Mouse (Mus musculus): ENCODE data around the gene Hint1. TPM values are rescaled to one million over a fixed set of nuclear protein-coding genes. Genes with fewer than 3 reads are reported as not detected.

Gene Hint1
- 705 and 851 TPM in 2 replicates for polyA plus RNA-seq (2015; fragmentation: Nextera tagmentation; extraction: Ambion mirVana)

GRCm38 (mm10) chr11:54866119-54867048, at the start of gene Hint1:
Hint1 (plus strand) TSS chr11:54866383.
- H3K4me1 ChIP-seq (replicated peaks): peaks cover 8% of the 10 kb centered on the region
- peaks cover 5% of the 10 kb centered on the region for H3K36me3 ChIP-seq
- H3K4me2 ChIP-seq (replicated peaks): peak within 1 kb of the TSS; percentile 62
- H3K4me3 ChIP-seq (replicated peaks): peak within 1 kb of the TSS; percentile 69
- no peaks in the 10 kb centered on the region for H3K27me3 ChIP-seq (replicated peaks)
- no peaks in the 10 kb centered on the region for H3K9me3 ChIP-seq
- H3K27ac ChIP-seq: peak within 1 kb of the TSS; percentile 88
- under 1% methylated on average over 106 of the region's 107 CpGs for WGBS
- peak; percentile 85 for ATAC-seq
- H3K9ac ChIP-seq: peak within 1 kb of the TSS; percentile 83

DNA sequence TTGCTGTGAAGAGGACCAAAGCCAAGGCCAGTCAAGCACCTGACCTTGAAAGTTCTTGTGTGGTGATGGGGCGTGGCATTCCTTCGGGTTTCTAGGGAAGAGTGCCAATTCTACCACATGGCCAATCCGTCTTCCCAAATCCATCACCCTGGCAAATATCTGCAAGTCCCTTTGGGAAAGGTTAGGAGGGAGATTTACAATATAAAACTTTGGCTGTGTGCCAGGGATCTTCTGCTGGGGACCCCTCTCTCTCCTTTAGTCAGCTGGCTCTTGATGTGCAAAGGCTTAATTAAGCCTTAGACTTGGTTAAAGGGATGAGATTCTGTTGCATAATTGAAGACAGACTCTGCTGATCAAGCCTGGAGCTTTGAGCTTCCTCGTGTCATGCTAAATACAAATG, 48.7 kb upstream of the Hint1 start:
- H3K4me3 ChIP-seq (replicated peaks): no peak overlapping the region
- WGBS: 60% methylated on average over 4 of the region's 4 CpGs
- no peak for ATAC-seq
- H3K27ac ChIP-seq: no peak overlapping the region
- H3K36me3 ChIP-seq: no peaks in the 10 kb centered on the region
- H3K27me3 ChIP-seq (replicated peaks): no peaks in the 10 kb centered on the region
- H3K9ac ChIP-seq: no peak overlapping the region
- H3K4me2 ChIP-seq (replicated peaks): no peak overlapping the region
- no peaks in the 10 kb centered on the region for H3K9me3 ChIP-seq
- H3K4me1 ChIP-seq (replicated peaks): 0 out of 2 replicates have a peak, but pooled peaks cover 3% of the 10 kb centered on the region

GRCm38 (mm10) chr11:54819489-54819888, 46.7 kb upstream of the Hint1 start:
- H3K4me2 ChIP-seq (replicated peaks): no peak overlapping the region
- 61% methylated on average over 7 of the region's 7 CpGs for WGBS

DNA sequence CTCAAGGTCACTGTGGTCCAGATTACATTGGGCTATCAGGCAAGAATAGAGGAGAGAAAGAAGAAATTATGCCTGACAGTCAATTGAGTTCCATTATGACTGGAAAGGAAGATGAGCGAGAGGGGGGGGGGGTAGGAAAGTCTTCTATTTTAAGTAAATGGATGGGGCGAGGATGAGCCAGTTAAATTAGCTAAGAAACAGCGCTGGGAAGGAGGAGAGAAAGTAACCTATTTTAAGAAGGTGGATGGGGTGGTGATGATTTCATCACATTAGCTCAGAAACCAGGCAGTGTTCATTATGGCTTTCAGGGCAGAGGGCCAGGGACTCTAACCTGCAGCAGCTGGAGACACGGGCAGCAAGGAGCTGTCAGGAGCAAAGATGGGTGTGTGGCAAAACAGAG, 42.7 kb upstream of the Hint1 start:
- Histone ChIP-seq H3K27ac (no peak overlapping the region), H3K4me2 (replicated peaks) (no peak overlapping the region), H3K4me1 (replicated peaks) (0 out of 2 replicates have a peak, but pooled peaks cover 3% of the 10 kb centered on the region), H3K9ac (no peak overlapping the region), H3K4me3 (replicated peaks) (no peak overlapping the region), H3K36me3 (no peaks in the 10 kb centered on the region), H3K9me3 (no peaks in the 10 kb centered on the region), H3K27me3 (replicated peaks) (no peaks in the 10 kb centered on the region)
- no peak for ATAC-seq
- 72% methylated on average over 4 of the region's 4 CpGs for WGBS

More at GRCm38 (mm10) chr11:54819489-54819888, 46.7 kb upstream of the Hint1 start:
- Histone ChIP-seq H3K9me3 (no peaks in the 10 kb centered on the region), H3K4me3 (replicated peaks) (no peak overlapping the region), H3K27ac (no peak overlapping the region), H3K9ac (no peak overlapping the region), H3K27me3 (replicated peaks) (no peaks in the 10 kb centered on the region), H3K36me3 (no peaks in the 10 kb centered on the region), H3K4me1 (replicated peaks) (0 out of 2 replicates have a peak, but pooled peaks cover 3% of the 10 kb centered on the region)
- peak; percentile 68 for ATAC-seq

DNA sequence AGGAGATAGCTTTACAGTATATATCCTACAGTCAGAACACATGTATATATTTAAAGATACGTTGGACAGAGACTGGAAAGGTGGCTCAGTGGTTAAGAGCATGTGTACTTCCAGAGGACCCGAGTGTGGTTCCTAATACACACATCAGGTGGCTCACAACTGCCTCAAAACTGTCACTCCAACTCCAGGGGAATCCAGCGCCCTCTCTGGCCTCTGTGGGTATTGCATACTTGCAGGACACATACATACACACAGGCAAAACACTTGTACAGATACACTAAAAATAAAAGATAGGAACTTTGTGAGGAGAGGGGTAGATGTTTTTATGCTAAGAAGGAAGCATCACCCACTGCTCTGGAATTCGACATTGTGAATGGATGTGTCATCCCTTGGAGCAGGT, 40.4 kb upstream of the Hint1 start:
- Histone ChIP-seq H3K9me3 (no peaks in the 10 kb centered on the region), H3K27me3 (replicated peaks) (no peaks in the 10 kb centered on the region), H3K36me3 (no peaks in the 10 kb centered on the region), H3K4me3 (replicated peaks) (no peak overlapping the region), H3K27ac (no peak overlapping the region), H3K4me2 (replicated peaks) (no peak overlapping the region), H3K4me1 (replicated peaks) (no peaks in the 10 kb centered on the region), H3K9ac (no peak overlapping the region)
- ATAC-seq: no peak
- WGBS: 80% methylated on average over 4 of the region's 4 CpGs

- Histone ChIP-seq H3K4me1 (replicated peaks) (no peaks in the 10 kb centered on the region), H3K9ac (no peak overlapping the region), H3K4me3 (replicated peaks) (no peak overlapping the region), H3K9me3 (no peaks in the 10 kb centered on the region), H3K27ac (no peak overlapping the region), H3K27me3 (replicated peaks) (no peaks in the 10 kb centered on the region), H3K36me3 (no peaks in the 10 kb centered on the region), H3K4me2 (replicated peaks) (no peak overlapping the region)
- no peak for ATAC-seq
- WGBS: 85% methylated on average over 8 of the region's 8 CpGs
Measured at GRCm38 (mm10) chr11:54826819-54827218, 39.4 kb upstream of the Hint1 start.

- H3K27ac ChIP-seq: no peak overlapping the region
- H3K27me3 ChIP-seq (replicated peaks): no peaks in the 10 kb centered on the region
- H3K4me2 ChIP-seq (replicated peaks): no peak overlapping the region
- H3K36me3 ChIP-seq: no peaks in the 10 kb centered on the region
- H3K9ac ChIP-seq: no peak overlapping the region
- WGBS: 81% methylated on average over 4 of the region's 4 CpGs
- H3K9me3 ChIP-seq: no peaks in the 10 kb centered on the region
- H3K4me1 ChIP-seq (replicated peaks): no peaks in the 10 kb centered on the region
- ATAC-seq: no peak
- H3K4me3 ChIP-seq (replicated peaks): no peak overlapping the region
Measured at GRCm38 (mm10) chr11:54833833-54834232, 32.4 kb upstream of the Hint1 start.

DNA sequence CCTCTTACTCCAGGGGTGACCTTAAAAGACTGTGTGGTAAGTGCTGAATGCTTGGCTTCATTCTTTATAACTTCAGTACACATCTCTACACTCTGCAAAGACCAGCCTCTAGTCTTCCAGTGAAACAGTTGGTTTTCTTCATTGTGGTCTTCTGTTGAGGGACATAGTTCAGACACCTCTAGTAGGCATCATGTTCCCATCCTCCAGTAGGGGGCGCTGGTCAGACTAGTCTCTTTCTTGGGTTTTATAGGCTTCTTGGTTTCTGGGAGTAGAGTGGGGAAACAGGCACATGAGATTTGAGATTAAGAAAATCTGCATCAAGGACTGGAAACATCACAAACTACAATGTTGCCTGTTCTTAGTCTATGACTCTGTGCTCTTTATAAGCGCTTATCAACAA, 31.6 kb upstream of the Hint1 start:
- ATAC-seq: no peak
- 67% methylated on average over 2 of the region's 2 CpGs for WGBS
- H3K27ac ChIP-seq: no peak overlapping the region
- no peak overlapping the region for H3K4me3 ChIP-seq (replicated peaks)
- no peaks in the 10 kb centered on the region for H3K27me3 ChIP-seq (replicated peaks)
- H3K9me3 ChIP-seq: no peaks in the 10 kb centered on the region
- H3K36me3 ChIP-seq: no peaks in the 10 kb centered on the region
- no peak overlapping the region for H3K4me2 ChIP-seq (replicated peaks)
- no peak overlapping the region for H3K9ac ChIP-seq
- no peaks in the 10 kb centered on the region for H3K4me1 ChIP-seq (replicated peaks)

DNA sequence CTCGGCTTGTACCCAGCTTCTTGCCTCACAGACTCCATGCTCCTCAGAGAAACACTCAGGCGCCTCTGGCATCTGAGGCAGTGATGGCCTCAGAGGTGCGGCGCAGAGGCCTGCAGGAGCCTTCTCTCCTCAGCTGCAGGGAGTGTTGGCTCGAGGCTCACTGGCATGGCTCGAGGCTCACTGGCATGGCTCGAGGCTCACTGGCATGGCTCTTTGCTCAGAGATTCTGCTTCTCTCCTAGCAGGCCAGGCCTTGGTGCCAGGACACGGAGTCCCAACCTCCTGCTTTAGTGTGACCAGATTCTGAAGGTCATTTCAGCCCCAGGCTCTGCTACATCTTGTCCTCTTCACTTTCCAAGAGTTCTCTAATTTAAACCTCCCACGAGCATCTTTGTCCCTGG, 30.1 kb upstream of the Hint1 start:
- H3K27me3 ChIP-seq (replicated peaks): no peaks in the 10 kb centered on the region
- no peak overlapping the region for H3K4me3 ChIP-seq (replicated peaks)
- H3K9ac ChIP-seq: no peak overlapping the region
- no peak for ATAC-seq
- no peaks in the 10 kb centered on the region for H3K4me1 ChIP-seq (replicated peaks)
- no peak overlapping the region for H3K27ac ChIP-seq
- 83% methylated on average over 9 of the region's 9 CpGs for WGBS
- H3K4me2 ChIP-seq (replicated peaks): no peak overlapping the region
- no peaks in the 10 kb centered on the region for H3K9me3 ChIP-seq
- no peaks in the 10 kb centered on the region for H3K36me3 ChIP-seq

DNA sequence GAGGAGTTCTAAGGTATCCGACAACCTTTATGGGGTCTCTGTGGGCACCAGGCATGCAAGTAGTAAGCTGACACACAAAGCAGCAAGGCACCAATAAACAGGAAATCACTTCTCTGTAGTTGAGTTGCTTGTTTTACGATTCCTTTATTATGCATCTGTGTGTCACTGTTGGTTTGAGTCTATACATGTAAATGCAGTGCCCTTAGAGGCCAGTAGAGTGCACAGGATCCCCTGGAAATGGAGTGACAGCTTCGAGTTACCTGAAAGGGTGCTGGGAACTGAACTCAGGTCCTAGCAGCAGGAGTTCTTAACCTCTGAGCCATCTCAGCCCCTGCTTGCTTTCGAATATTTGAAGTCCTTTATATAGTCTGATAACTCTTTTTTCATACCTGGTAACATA, 26.5 kb upstream of the Hint1 start:
- no peak overlapping the region for H3K4me3 ChIP-seq (replicated peaks)
- H3K4me2 ChIP-seq (replicated peaks): no peak overlapping the region
- H3K36me3 ChIP-seq: no peaks in the 10 kb centered on the region
- no peaks in the 10 kb centered on the region for H3K4me1 ChIP-seq (replicated peaks)
- ATAC-seq: no peak
- no peaks in the 10 kb centered on the region for H3K27me3 ChIP-seq (replicated peaks)
- no peak overlapping the region for H3K27ac ChIP-seq
- WGBS: 92% methylated on average over 4 of the region's 4 CpGs
- H3K9me3 ChIP-seq: no peaks in the 10 kb centered on the region
- H3K9ac ChIP-seq: no peak overlapping the region

DNA sequence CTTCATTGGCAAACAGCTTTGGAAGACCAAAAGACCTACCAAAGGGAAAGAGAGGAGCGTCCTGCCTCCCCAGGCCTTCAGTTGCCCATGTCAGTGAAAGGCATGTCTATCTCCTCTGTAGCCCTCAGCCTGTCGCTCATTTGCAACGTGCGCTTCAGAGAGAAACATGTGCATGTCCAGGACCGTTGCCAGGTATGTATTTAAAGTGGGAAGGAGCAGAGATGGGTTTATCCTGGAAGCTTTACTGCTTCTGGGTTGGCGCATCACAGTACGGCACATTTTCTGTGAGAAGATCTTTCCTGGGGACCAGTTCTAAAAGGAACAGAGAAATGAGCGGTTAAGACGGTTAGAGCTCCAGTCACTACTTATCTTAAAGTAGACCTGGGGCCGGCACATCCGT, 25.3 kb upstream of the Hint1 start:
- 91% methylated on average over 11 of the region's 11 CpGs for WGBS
- Histone ChIP-seq H3K4me2 (replicated peaks) (no peak overlapping the region), H3K4me3 (replicated peaks) (no peak overlapping the region), H3K9ac (no peak overlapping the region), H3K27me3 (replicated peaks) (no peaks in the 10 kb centered on the region), H3K4me1 (replicated peaks) (no peaks in the 10 kb centered on the region), H3K36me3 (no peaks in the 10 kb centered on the region), H3K9me3 (no peaks in the 10 kb centered on the region), H3K27ac (no peak overlapping the region)
- ATAC-seq: no peak

- no peak overlapping the region for H3K4me2 ChIP-seq (replicated peaks)
- H3K9me3 ChIP-seq: no peaks in the 10 kb centered on the region
- no peaks in the 10 kb centered on the region for H3K4me1 ChIP-seq (replicated peaks)
- WGBS: 66% methylated on average over 9 of the region's 9 CpGs
- no peaks in the 10 kb centered on the region for H3K27me3 ChIP-seq (replicated peaks)
- no peak overlapping the region for H3K9ac ChIP-seq
- no peak overlapping the region for H3K27ac ChIP-seq
- H3K36me3 ChIP-seq: no peaks in the 10 kb centered on the region
- no peak overlapping the region for H3K4me3 ChIP-seq (replicated peaks)
- ATAC-seq: no peak
Measured at GRCm38 (mm10) chr11:54844424-54844823, 21.8 kb upstream of the Hint1 start.

- WGBS: 70% methylated on average over 5 of the region's 5 CpGs
- Histone ChIP-seq H3K9me3 (no peaks in the 10 kb centered on the region), H3K27me3 (replicated peaks) (no peaks in the 10 kb centered on the region), H3K27ac (no peak overlapping the region), H3K4me3 (replicated peaks) (no peak overlapping the region), H3K4me2 (replicated peaks) (no peak overlapping the region), H3K36me3 (no peaks in the 10 kb centered on the region), H3K4me1 (replicated peaks) (no peaks in the 10 kb centered on the region), H3K9ac (no peak overlapping the region)
- no peak for ATAC-seq
Measured at GRCm38 (mm10) chr11:54844959-54845358, 21.2 kb upstream of the Hint1 start.

Data from intestine, embryonic 15.5 days (tissue).